In the genomic region with DNA sequence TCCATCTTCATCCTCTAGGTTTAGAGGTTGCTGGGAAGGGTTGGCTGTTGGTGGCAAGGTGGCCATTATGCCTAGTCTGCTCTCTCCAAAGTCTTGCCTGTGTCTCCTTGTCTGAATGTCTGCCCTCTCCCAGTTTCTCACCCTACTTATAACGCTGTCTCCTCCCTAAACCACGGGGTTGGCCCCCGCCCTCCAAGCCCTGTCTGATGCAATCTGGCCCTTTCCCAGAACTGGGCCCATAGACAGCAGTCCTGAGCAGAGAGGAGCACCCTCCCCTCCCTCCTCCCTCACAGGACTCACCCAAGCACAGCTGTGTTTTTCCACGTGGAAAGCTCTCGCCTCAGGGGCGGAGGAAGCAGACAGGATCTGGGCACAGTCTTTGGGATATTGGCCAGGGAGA, we compare ENCODE assay signal across 8 mouse cellular contexts. TPM values are rescaled to one million over a fixed set of nuclear protein-coding genes. Genes with fewer than 3 reads are reported as not detected.
A peak's percentile ranks its signal among the peaks of the same experiment; 100 is the strongest.
DNase-seq lines count a peak whose midpoint lies in the region; ATAC-seq and TF ChIP-seq lines count a peak whose summit lies in the region.

No protein-coding gene starts in this region.

- peak; percentile 81 for DNase-seq in MEL (ENCODE audit: low read depth, low spot score)
- DNase-seq in adrenal gland, adult 8-10 months = peak; percentile 75
- peak; percentile 71 for DNase-seq in gastrocnemius, postnatal 10 days
- peak; percentile 64 for DNase-seq in kidney, adult 18-20 months
- peak; percentile 39 for DNase-seq in limb, embryonic 14.5 days (ENCODE audit: low spot score)
- no peak for DNase-seq in B cell, adult 2 months

- TF ChIP-seq RAD21 in MEL (IDR thresholded peaks at IDR 0.05; ENCODE audit: low read depth, low read length) = no peak

- no peaks in the 10 kb centered on the region for H3K79me2 ChIP-seq in MEL (ENCODE audit: control insufficient read depth, insufficient read depth, low read length, poor library complexity)

- peaks cover 23 to 52% of the 10 kb centered on the region in 2 experiments for H3K4me1 ChIP-seq in MEL (ENCODE audit: control insufficient read depth in 1 of 2, insufficient read depth in 2 of 2, low read length in 2 of 2)
- no peaks in the 10 kb centered on the region for H3K4me1 ChIP-seq in limb, embryonic 14.5 days (ENCODE audit: control insufficient read depth, insufficient read depth, low read length)

- TF ChIP-seq CTCF in MEL (IDR thresholded peaks at IDR 0.05 in 2 of 3, conservative IDR thresholded peaks at IDR 0.05 in 1 of 3; ENCODE audit: control insufficient read depth in 1 of 3, insufficient read depth in 1 of 3, low read depth in 2 of 3, low read length in 3 of 3, poor library complexity in 1 of 3, severe bottlenecking in 1 of 3) = no peak

- H3K9ac ChIP-seq in MEL (ENCODE audit: control insufficient read depth, low read depth, low read length, poor library complexity, severe bottlenecking) = peak overlapping the region; percentile 68
- H3K9ac ChIP-seq in limb, embryonic 14.5 days (ENCODE audit: low read depth, low read length, severe bottlenecking) = no peak overlapping the region

- no peaks in the 10 kb centered on the region for H3K27me3 ChIP-seq in MEL (ENCODE audit: control insufficient read depth in 1 of 2, insufficient read depth in 2 of 2, low read length in 2 of 2)
- no peaks in the 10 kb centered on the region for H3K27me3 ChIP-seq in limb, embryonic 14.5 days (ENCODE audit: control insufficient read depth, insufficient read depth, low read length)

- H3K36me3 ChIP-seq in MEL (ENCODE audit: control insufficient read depth in 1 of 2, insufficient read depth in 2 of 2, low read length in 2 of 2) = peaks cover 0 to 40% of the 10 kb centered on the region in 2 experiments; a peak in 2 of 4 replicates
- no peaks in the 10 kb centered on the region for H3K36me3 ChIP-seq in limb, embryonic 14.5 days (ENCODE audit: control insufficient read depth, insufficient read depth, low read length)

- peak overlapping the region; percentile 52 for H3K27ac ChIP-seq in MEL (ENCODE audit: control insufficient read depth, low read depth, low read length)
- no peak overlapping the region for H3K27ac ChIP-seq in limb, embryonic 14.5 days (replicated peaks; ENCODE audit: low read depth, low read length)

- H3K4me2 ChIP-seq in limb, embryonic 14.5 days (replicated peaks; ENCODE audit: low read depth, low read length, severe bottlenecking) = no peak overlapping the region

- 41% methylated on average over 6 of the region's 6 CpGs for WGBS in limb, embryonic 14.5 days

- no peaks in the 10 kb centered on the region for H3K9me3 ChIP-seq in MEL (replicated peaks; ENCODE audit: insufficient read depth, low read length)
- H3K9me3 ChIP-seq in limb, embryonic 14.5 days (ENCODE audit: control insufficient read depth, low read length) = no peaks in the 10 kb centered on the region

- H3K4me3 ChIP-seq in MEL (ENCODE audit: control insufficient read depth in 1 of 2, insufficient read depth in 1 of 2, low read depth in 2 of 2, low read length in 2 of 2) = peak overlapping the region; percentile 27 to 60
- H3K4me3 ChIP-seq in limb, embryonic 14.5 days (replicated peaks; ENCODE audit: low read length) = no peak overlapping the region

- TF ChIP-seq EP300 in MEL (IDR thresholded peaks at IDR 0.05; ENCODE audit: low read depth in 1 of 2, low read length in 2 of 2) = peak in 1 of 2 experiments; percentile 59; a peak in 2 of 4 replicates

- peak; percentile 53; the same call in 1 of the 2 replicates for ATAC-seq in limb, embryonic 14.5 days (ENCODE audit: low FRiP score, low read depth)
- ATAC-seq in monocyte, adult 5-6 weeks (replicated peaks; ENCODE audit: insufficient number of reproducible peaks, low FRiP score, low TSS enrichment, poor library complexity, severe bottlenecking) = peak; percentile 77
- no peak for ATAC-seq in activated CD4-positive, CD25-positive, alpha-beta regulatory T cell, adult 4 months

- TF ChIP-seq POLR2A in MEL (IDR thresholded peaks at IDR 0.05; ENCODE audit: control insufficient read depth in 1 of 2, insufficient read depth in 1 of 2, low read depth in 1 of 2, low read length in 2 of 2, poor library complexity in 1 of 2) = peak in 1 of 2 experiments; percentile 49; a peak in 2 of 4 replicates
- TF ChIP-seq POLR2A in limb, embryonic 14.5 days (IDR thresholded peaks at IDR 0.05; ENCODE audit: borderline replicate concordance, extremely low read depth, insufficient read depth, insufficient read length) = no peak

TF ChIP-seq in MEL, 35 proteins besides CTCF, POLR2A, EP300 and RAD21 (continues in another document):
- TF ChIP-seq MEF2A (IDR thresholded peaks at IDR 0.05; ENCODE audit: extremely low read depth, insufficient replicate concordance, low read depth, low read length, poor library complexity, severe bottlenecking) = no peak
- no peak for TF ChIP-seq ZC3H11A (IDR thresholded peaks at IDR 0.05; ENCODE audit: low read depth, low read length)
- TF ChIP-seq TAL1 (IDR thresholded peaks at IDR 0.05; ENCODE audit: low read length) = no peak
- no peak; the same call in 1 of the 2 replicates for TF ChIP-seq KAT2A (conservative IDR thresholded peaks at IDR 0.05; ENCODE audit: low read depth, low read length)
- no peak for TF ChIP-seq ZKSCAN1 (IDR thresholded peaks at IDR 0.05; ENCODE audit: low read depth, low read length)
- peak; percentile 50; the same call in 1 of the 2 replicates for TF ChIP-seq MYC (IDR thresholded peaks at IDR 0.05; ENCODE audit: low read depth, low read length)
- TF ChIP-seq NRF1 (IDR thresholded peaks at IDR 0.05; ENCODE audit: insufficient read depth, low read depth, low read length, poor library complexity, severe bottlenecking) = 0 out of 2 replicates have a peak, but pooled peaks have one; percentile 37
- peak; percentile 81 for TF ChIP-seq ETS1 (IDR thresholded peaks at IDR 0.05; ENCODE audit: low read depth, low read length)
- TF ChIP-seq USF2 (IDR thresholded peaks at IDR 0.05; ENCODE audit: borderline replicate concordance in 1 of 2, insufficient read depth in 1 of 2, low read depth in 1 of 2, low read length in 2 of 2) = no peak

RNA-seq across cellular contexts. Expression of gene Nupr1, which starts 5.3 kb away (rescaled TPM):
- 1.8 and 9.5 TPM in 2 replicates for total RNA-seq in MEL (2012; rRNA removed)
- polyA plus RNA-seq in MEL (2012; ENCODE audit: insufficient read depth in 1 of 2, insufficient read length in 2 of 2, low read depth in 1 of 2, low replicate concordance in 2 of 2, missing spikeins in 1 of 2) = 10 to 100 TPM in 1 of 2 experiments, not detected in 1; 11.0 TPM
- total RNA-seq in adrenal gland, adult 8-10 months (2022) = 10 to 100 TPM in 2 of 4 experiments, 1 to 10 TPM in 2; 7.9 to 17.5 (median 10.3) TPM
- 10 to 100 TPM; 19.0 to 25.3 TPM for total RNA-seq in gastrocnemius, postnatal 10 days (2021)
- 5.8 and 11.6 TPM in 2 replicates for polyA plus RNA-seq in limb, embryonic 14.5 days (2012; rRNA removed)
- 10.9 and 19.2 TPM in 2 replicates for polyA plus RNA-seq in limb, embryonic 14.5 days (2014; fragmentation: Nextera tagmentation; extraction: Ambion mirVana)
- total RNA-seq in monocyte, adult 5-6 weeks (2017) = 212 to 314 TPM (median 272 TPM) in 3 replicates
- under 1 TPM in 1 of 2 experiments, not detected in 1; 0.54 TPM for polyA plus RNA-seq in activated CD4-positive, CD25-positive, alpha-beta regulatory T cell, adult 4 months (2017; shearing (Covaris generic))

RNA-seq across cellular contexts. Expression of gene Sgf29, which starts 23.7 kb away (rescaled TPM):
- total RNA-seq in MEL (2012; rRNA removed) = 56.1 and 81.7 TPM in 2 replicates
- 100 to 1,000 TPM in 1 of 2 experiments, not detected in 1; 117 TPM for polyA plus RNA-seq in MEL (2012; ENCODE audit: insufficient read depth in 1 of 2, insufficient read length in 2 of 2, low read depth in 1 of 2, low replicate concordance in 2 of 2, missing spikeins in 1 of 2)
- total RNA-seq in adrenal gland, adult 8-10 months (2022) = 10 to 100 TPM; 30.5 to 44.4 (median 38.2) TPM
- total RNA-seq in gastrocnemius, postnatal 10 days (2021) = 10 to 100 TPM; 21.9 to 22.9 TPM
- polyA plus RNA-seq in limb, embryonic 14.5 days (2012; rRNA removed) = 49.8 and 61.6 TPM in 2 replicates
- 56.0 and 64.2 TPM in 2 replicates for polyA plus RNA-seq in limb, embryonic 14.5 days (2014; fragmentation: Nextera tagmentation; extraction: Ambion mirVana)
- 37.5 to 42.9 TPM (median 42.9 TPM) in 3 replicates for total RNA-seq in monocyte, adult 5-6 weeks (2017)
- 100 to 1,000 TPM in 1 of 2 experiments, 10 to 100 TPM in 1; 73.9 to 103 TPM for polyA plus RNA-seq in activated CD4-positive, CD25-positive, alpha-beta regulatory T cell, adult 4 months (2017; shearing (Covaris generic))

RNA-seq across cellular contexts. Expression of gene Il27, which starts 30.6 kb away (rescaled TPM):
- not detected in 2 replicates for total RNA-seq in MEL (2012; rRNA removed)
- polyA plus RNA-seq in MEL (2012; ENCODE audit: insufficient read depth in 1 of 2, insufficient read length in 2 of 2, low read depth in 1 of 2, low replicate concordance in 2 of 2, missing spikeins in 1 of 2) = under 1 TPM in 1 of 2 experiments, not detected in 1; 0.07 TPM
- total RNA-seq in adrenal gland, adult 8-10 months (2022) = not detected
- not detected for total RNA-seq in gastrocnemius, postnatal 10 days (2021)
- polyA plus RNA-seq in limb, embryonic 14.5 days (2012; rRNA removed) = not detected in 2 replicates
- not detected in 2 replicates for polyA plus RNA-seq in limb, embryonic 14.5 days (2014; fragmentation: Nextera tagmentation; extraction: Ambion mirVana)
- 8.3 to 10.4 TPM (median 9.8 TPM) in 3 replicates for total RNA-seq in monocyte, adult 5-6 weeks (2017)
- polyA plus RNA-seq in activated CD4-positive, CD25-positive, alpha-beta regulatory T cell, adult 4 months (2017; shearing (Covaris generic)) = not detected

RNA-seq across cellular contexts. Expression of gene Cln3, which starts 39.8 kb away (rescaled TPM):
- 16.2 and 20.5 TPM in 2 replicates for total RNA-seq in MEL (2012; rRNA removed)
- polyA plus RNA-seq in MEL (2012; ENCODE audit: insufficient read depth in 1 of 2, insufficient read length in 2 of 2, low read depth in 1 of 2, low replicate concordance in 2 of 2, missing spikeins in 1 of 2) = 10 to 100 TPM in 1 of 2 experiments, not detected in 1; 61.9 TPM
- 10 to 100 TPM; 25.6 to 55.5 (median 39.8) TPM for total RNA-seq in adrenal gland, adult 8-10 months (2022)
- 10 to 100 TPM in 1 of 2 experiments, 1 to 10 TPM in 1; 6.3 to 14.3 TPM for total RNA-seq in gastrocnemius, postnatal 10 days (2021)
- 55.4 and 81.7 TPM in 2 replicates for polyA plus RNA-seq in limb, embryonic 14.5 days (2012; rRNA removed)
- 34.6 and 35.5 TPM in 2 replicates for polyA plus RNA-seq in limb, embryonic 14.5 days (2014; fragmentation: Nextera tagmentation; extraction: Ambion mirVana)
- 74.9 to 128 TPM (median 92.8 TPM) in 3 replicates for total RNA-seq in monocyte, adult 5-6 weeks (2017)
- 10 to 100 TPM; 42.7 to 46.2 TPM for polyA plus RNA-seq in activated CD4-positive, CD25-positive, alpha-beta regulatory T cell, adult 4 months (2017; shearing (Covaris generic))

RNA-seq across cellular contexts. Expression of gene Apobr, which starts 40.6 kb away (rescaled TPM):
- total RNA-seq in MEL (2012; rRNA removed) = 0.23 and 0.56 TPM in 2 replicates
- 1 to 10 TPM in 1 of 2 experiments, not detected in 1; 5.4 TPM for polyA plus RNA-seq in MEL (2012; ENCODE audit: insufficient read depth in 1 of 2, insufficient read length in 2 of 2, low read depth in 1 of 2, low replicate concordance in 2 of 2, missing spikeins in 1 of 2)
- 1 to 10 TPM; 1.4 to 4.3 (median 3.3) TPM for total RNA-seq in adrenal gland, adult 8-10 months (2022)
- total RNA-seq in gastrocnemius, postnatal 10 days (2021) = 1 to 10 TPM in 1 of 2 experiments, under 1 TPM in 1; 0.59 to 1.0 TPM
- polyA plus RNA-seq in limb, embryonic 14.5 days (2012; rRNA removed) = 0.96 and 1.0 TPM in 2 replicates
- polyA plus RNA-seq in limb, embryonic 14.5 days (2014; fragmentation: Nextera tagmentation; extraction: Ambion mirVana) = 1.1 and 1.5 TPM in 2 replicates
- total RNA-seq in monocyte, adult 5-6 weeks (2017) = 124 to 141 TPM (median 133 TPM) in 3 replicates
- polyA plus RNA-seq in activated CD4-positive, CD25-positive, alpha-beta regulatory T cell, adult 4 months (2017; shearing (Covaris generic)) = under 1 TPM; 0.80 to 0.98 TPM

Comparison
In these comparisons a context has a peak if more than half of its experiments do, and no peak if none do; other contexts are left out.
1. DNase-seq: peak in MEL (single experiment), adrenal gland, adult 8-10 months (single experiment), gastrocnemius, postnatal 10 days (single experiment), kidney, adult 18-20 months (single experiment) and limb, embryonic 14.5 days (single experiment); none in B cell, adult 2 months (0 of 2).